Mouse (Mus musculus) left cerebral cortex, adult 9 months (tissue): Measurements from ENCODE around the gene Tmem88.

Experiments used
- DNase-seq, 2 experiments: peaks; one replicate each; pipeline ENCODE4 v3.0.0; 2022; ENCODE audit warnings: low spot score in 2 of 2

Tmem88 gene

DNA sequence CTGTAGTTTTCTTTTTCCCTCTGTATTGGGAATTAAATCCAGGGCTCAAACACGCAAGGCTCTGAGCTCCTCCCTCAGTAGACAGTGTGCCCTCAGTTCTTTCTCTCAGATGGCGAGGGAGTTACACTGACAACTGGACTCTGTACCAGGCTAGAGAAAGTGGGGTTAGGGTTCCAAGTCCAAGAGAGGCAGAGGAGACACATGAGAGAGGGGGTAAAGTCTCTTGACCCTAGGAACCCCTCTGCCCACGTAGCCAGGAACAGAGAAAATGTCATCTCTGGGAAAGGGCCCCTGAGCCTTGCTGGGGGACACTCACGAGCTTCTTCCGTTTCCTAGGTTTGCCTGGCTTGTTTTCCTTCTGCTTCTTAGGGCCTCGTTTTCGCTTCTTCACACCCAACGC lies 33.7 kb downstream of the Tmem88 start:
- DNase-seq = no peak

DNA sequence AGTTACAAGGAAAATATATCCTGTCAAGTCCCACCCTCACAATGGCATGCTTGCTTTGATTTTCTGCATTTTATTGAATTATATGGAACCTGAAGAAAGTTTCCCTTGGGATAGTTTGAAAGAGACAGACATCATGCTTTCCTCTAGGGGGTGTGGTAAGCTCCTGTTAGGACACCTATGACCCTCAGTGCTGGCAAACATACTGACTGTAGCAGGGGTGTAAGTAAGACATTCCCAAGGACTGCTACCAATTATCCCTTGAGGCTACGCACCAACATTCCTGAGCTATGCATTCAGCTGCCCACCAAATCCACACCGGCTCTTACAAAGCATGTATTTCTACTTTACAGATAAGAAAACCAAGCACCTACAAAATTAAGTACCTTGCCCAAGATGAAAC lies 35.6 kb downstream of the Tmem88 start:
- DNase-seq = no peak

DNA sequence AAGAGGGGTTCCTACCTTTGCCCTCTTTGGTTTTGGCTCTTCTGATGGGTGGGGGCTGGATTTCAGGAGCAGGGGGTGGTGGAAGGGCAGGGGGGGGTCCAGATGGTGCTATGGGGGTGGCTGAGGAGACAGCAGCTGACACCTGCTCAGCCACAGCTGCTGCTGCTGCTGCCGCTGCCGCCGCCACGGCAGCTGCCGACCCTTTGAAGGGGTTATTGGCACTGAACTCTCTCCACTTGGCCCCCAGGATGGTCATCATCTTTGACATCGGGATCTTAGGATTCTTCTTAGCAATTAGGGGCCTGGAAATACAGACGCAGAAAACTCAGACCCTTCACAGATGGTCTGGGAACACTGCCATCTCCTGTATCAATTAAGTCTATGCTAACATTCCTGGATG lies 36.0 kb downstream of the Tmem88 start:
- no peak for DNase-seq

DNA sequence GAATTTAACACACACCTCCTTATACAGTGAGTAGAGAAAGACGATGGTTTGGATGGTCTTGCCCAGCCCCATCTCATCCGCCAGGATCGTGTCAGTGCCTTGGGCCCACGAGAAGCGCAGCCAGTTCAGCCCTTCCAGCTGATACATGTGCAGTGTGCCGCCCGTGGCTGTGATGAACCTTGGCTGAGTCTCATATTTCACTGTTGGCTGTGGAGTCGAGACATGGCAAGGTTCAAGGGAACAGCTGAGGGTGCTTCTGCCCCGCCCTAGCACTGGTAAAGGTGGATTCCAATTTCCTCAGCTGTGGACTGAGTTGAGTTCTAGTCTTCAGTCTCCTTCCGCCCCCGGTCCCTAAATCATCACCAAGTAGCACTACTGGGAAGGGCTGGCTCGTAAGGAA lies 40.3 kb downstream of the Tmem88 start:
- no peak for DNase-seq

DNA sequence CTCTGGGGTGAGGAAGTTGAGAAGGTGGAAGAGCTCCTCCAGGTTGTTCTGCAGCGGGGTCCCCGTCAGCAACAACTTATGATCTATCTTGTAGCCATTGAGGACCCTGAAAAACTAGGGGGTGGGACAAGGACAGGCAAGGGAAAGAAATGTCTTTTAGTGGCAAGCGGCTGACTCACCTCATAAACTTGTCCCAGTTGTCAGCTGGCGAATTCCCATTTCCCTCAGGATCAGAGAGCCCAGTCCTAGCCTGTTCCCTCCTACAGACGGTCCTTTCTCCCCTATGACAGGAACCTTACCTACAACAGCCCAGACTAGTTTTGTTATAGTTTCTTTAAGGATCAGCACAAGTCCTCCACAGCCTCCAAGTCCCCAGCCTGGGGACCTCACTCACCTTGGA lies 41.5 kb downstream of the Tmem88 start:
- DNase-seq = no peak
